Mouse (Mus musculus) layer of hippocampus, adult 9-10 months (tissue): ENCODE measurements around the gene Islr2.

Experiments used
- DNase-seq: peaks from one replicate; pipeline ENCODE4 v3.0.0; 2022; ENCODE audit warnings: low spot score

Islr2 gene

DNA sequence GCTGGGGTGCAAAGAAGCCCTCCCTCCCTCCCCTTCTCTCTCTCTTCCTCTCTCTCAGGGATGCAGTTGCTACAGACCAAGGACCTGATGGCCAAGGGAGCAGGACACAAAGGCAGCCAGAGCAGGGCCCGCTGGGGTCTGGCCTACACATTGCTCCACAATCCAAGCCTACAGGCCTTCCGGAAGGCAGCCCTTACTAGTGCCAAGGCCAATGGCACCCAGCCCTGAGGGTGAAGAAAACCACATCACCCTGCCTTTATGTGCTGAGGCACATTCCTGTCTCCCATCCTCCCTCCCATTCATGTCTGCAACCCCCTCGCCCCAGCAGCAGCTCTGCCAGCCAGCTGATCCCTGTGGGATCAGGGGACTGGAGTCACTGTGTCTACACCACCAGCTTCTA, 51.0 kb downstream of the Islr2 start:
- no peak for DNase-seq

DNA sequence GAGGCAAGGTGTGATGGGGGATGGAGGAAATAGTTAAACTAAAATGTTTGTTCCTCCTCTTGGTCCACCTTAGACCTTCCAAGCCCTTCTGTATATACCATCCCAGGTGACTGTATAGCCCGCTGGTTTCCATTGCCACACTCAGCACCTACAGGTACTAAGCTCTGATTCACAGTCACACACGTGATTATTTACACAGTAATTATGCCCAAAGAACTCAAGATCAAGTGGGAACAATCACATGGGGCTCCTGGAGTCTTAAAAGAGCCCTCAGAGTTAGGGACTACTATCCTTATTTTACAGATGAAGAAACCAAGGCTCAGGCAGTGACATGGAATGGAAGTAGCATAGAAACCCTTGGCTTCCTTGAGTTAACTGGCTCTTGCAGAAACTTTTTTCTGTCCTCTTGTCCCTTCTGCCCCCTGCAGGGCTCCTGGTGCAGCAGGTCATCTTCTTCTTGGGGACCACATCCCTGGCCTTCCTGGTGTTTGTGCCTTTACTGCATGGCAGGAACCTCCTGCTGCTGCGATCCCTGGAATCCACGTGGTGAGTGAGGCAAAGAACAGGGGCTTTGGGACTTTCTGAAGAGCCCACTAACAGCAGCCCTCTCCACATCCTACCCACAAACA, 53.3 kb downstream of the Islr2 start:
- DNase-seq = no peak

DNA sequence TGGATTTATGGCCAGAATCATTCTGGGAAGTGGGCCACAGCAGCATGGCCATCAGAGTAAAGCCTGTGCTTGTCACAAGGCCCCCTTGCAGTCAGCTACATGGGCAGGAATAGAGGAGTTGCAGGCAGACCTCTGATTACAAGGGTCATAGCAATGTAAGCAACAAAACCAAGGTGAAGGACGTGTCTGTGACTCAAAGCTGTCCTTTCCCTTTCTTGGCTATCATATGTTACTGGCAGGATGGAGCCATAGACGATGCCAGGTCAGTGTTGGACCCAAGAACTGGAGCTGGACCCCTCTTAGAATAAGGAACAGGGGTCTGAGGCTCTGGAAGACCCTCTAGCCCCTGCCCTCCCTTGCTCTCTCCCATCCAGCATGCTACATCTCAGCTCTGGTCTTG, 55.3 kb downstream of the Islr2 start:
- no peak for DNase-seq
